Mouse (Mus musculus): ENCODE data around the gene Hps6. TPM values are rescaled to one million over a fixed set of nuclear protein-coding genes. Genes with fewer than 3 reads are reported as not detected.

Hps6 gene
- polyA plus RNA-seq, 1 experiment from 2014 or later: 5.4 TPM

DNA sequence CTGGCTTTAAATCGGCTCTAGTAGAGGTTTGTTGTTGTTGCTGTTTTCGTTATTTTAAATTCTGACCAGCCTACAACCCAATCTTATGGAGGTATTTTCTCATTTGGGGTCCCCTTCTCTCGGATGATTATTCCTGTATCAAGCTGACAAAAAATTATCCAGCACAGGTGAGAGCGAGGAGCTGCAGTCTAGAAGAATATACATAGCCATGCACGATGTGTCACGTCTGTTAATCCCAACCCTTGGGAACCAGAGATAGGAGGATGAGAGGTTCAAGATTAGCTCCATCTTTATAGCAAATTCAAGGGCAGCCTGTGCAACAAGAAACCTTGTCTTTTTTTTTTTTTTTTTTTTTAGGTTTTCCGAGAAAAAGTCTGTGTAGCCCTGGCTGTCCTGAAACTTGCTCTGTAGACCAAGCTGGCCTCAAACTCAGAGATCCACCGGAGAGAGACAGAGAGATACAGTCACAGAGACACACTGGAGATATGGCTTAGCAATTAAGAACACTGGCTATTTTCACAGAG is 4.6 kb upstream of the Hps6 start:
- 15% methylated on average over 8 of the region's 8 CpGs for WGBS
- peaks cover 4% of the 10 kb centered on the region; the same call in 1 of the 2 replicates for H3K36me3 ChIP-seq
- ATAC-seq (ENCODE audit: low FRiP score): peak; percentile 37
- H3K9ac ChIP-seq (replicated peaks): peak overlapping the region; percentile 96
- peak overlapping the region; percentile 57 for H3K4me2 ChIP-seq
- peaks cover 24% of the 10 kb centered on the region for H3K4me1 ChIP-seq
- H3K9me3 ChIP-seq (replicated peaks): no peaks in the 10 kb centered on the region
- peak overlapping the region; percentile 90 for H3K4me3 ChIP-seq (replicated peaks)
- H3K27ac ChIP-seq (replicated peaks): peak overlapping the region; percentile 99
- H3K27me3 ChIP-seq (replicated peaks): peaks cover 3% of the 10 kb centered on the region; the same call in 1 of the 2 replicates

DNA sequence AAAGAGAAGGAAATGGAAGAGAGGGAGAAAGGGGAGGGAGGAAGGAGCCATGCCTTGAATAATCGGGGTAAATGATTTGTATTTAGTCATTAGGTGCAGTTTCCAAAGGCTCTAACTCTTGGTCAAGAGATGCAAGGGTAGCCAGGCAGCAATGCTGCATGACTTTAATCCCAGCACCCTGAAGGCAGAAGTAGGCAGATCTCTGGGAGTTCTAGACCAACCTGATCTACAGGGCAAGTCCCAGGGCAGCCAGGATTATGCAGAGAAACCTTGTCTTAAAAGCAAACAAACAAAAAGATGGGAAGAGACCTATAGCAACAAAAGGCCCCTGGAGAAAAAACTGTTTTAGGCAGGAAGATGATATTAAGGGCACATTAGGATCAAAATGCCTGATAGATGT is 3.9 kb upstream of the Hps6 start:
- no peak overlapping the region for H3K27ac ChIP-seq (replicated peaks)
- H3K9ac ChIP-seq (replicated peaks): no peak overlapping the region
- no peak overlapping the region for H3K4me3 ChIP-seq (replicated peaks)
- H3K27me3 ChIP-seq (replicated peaks): peaks cover 3% of the 10 kb centered on the region; the same call in 1 of the 2 replicates
- H3K9me3 ChIP-seq (replicated peaks): no peaks in the 10 kb centered on the region
- 52% methylated on average over 1 of the region's 1 CpGs for WGBS
- peaks cover 4% of the 10 kb centered on the region; the same call in 1 of the 2 replicates for H3K36me3 ChIP-seq
- no peak for ATAC-seq (ENCODE audit: low FRiP score)
- peaks cover 30% of the 10 kb centered on the region for H3K4me1 ChIP-seq
- peak overlapping the region; percentile 57; the same call in 1 of the 2 replicates for H3K4me2 ChIP-seq

DNA sequence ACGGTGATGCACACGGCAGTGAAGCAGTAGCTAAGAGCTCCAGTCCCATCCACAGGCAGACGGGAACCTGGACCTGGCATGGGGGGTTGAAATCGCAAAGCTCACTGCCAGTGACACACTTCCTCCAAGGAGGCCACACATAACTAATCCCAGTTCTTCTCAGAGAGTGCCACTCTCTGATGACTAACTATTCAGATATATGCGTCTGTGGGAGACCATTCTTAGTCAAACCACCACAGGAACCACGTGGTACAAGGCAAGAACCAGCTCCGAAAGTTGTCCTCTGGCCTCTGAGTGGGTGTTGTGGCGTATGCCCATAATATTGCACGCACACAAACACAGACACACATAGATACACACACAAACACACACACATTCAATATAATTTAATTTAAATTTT is 1.0 kb upstream of the Hps6 start:
- Histone ChIP-seq H3K4me1 (peaks cover 24% of the 10 kb centered on the region), H3K4me3 (replicated peaks) (no peak overlapping the region), H3K27ac (replicated peaks) (no peak overlapping the region), H3K9me3 (replicated peaks) (no peaks in the 10 kb centered on the region), H3K27me3 (replicated peaks) (peaks cover 3% of the 10 kb centered on the region; the same call in 1 of the 2 replicates), H3K9ac (replicated peaks) (no peak overlapping the region), H3K36me3 (no peaks in the 10 kb centered on the region), H3K4me2 (no peak overlapping the region)
- no peak for ATAC-seq (ENCODE audit: low FRiP score)
- 83% methylated on average over 9 of the region's 9 CpGs for WGBS

- Histone ChIP-seq H3K4me3 (replicated peaks) (no peak overlapping the region), H3K9me3 (replicated peaks) (no peaks in the 10 kb centered on the region), H3K27ac (replicated peaks) (no peak overlapping the region), H3K4me2 (no peak overlapping the region), H3K4me1 (peaks cover 15% of the 10 kb centered on the region), H3K9ac (replicated peaks) (no peak overlapping the region), H3K27me3 (replicated peaks) (peaks cover 3% of the 10 kb centered on the region; the same call in 1 of the 2 replicates), H3K36me3 (no peaks in the 10 kb centered on the region)
- WGBS: 77% methylated on average over 17 of the region's 17 CpGs
- ATAC-seq (ENCODE audit: low FRiP score): no peak
These were observed 1.6 kb downstream of the Hps6 start for GRCm38 (mm10) chr19:46004814-46005466.

- Histone ChIP-seq H3K27me3 (replicated peaks) (peaks cover 3% of the 10 kb centered on the region; the same call in 1 of the 2 replicates), H3K9me3 (replicated peaks) (no peaks in the 10 kb centered on the region), H3K27ac (replicated peaks) (no peak overlapping the region), H3K9ac (replicated peaks) (no peak overlapping the region), H3K4me3 (replicated peaks) (no peak overlapping the region), H3K4me1 (peaks cover 15% of the 10 kb centered on the region), H3K36me3 (no peaks in the 10 kb centered on the region), H3K4me2 (no peak overlapping the region)
- 87% methylated on average over 7 of the region's 7 CpGs for WGBS
- ATAC-seq (ENCODE audit: low FRiP score): no peak
These were observed 2.4 kb downstream of the Hps6 start for GRCm38 (mm10) chr19:46005680-46006079.

- Histone ChIP-seq H3K9ac (replicated peaks) (no peak overlapping the region), H3K36me3 (no peaks in the 10 kb centered on the region), H3K4me2 (no peak overlapping the region), H3K27ac (replicated peaks) (no peak overlapping the region), H3K27me3 (replicated peaks) (no peaks in the 10 kb centered on the region), H3K9me3 (replicated peaks) (no peaks in the 10 kb centered on the region), H3K4me1 (no peaks in the 10 kb centered on the region), H3K4me3 (replicated peaks) (no peak overlapping the region)
- ATAC-seq (ENCODE audit: low FRiP score): no peak
- WGBS: 39% methylated on average over 12 of the region's 12 CpGs
These were observed 11.4 kb downstream of the Hps6 start for GRCm38 (mm10) chr19:46014572-46015178.

DNA sequence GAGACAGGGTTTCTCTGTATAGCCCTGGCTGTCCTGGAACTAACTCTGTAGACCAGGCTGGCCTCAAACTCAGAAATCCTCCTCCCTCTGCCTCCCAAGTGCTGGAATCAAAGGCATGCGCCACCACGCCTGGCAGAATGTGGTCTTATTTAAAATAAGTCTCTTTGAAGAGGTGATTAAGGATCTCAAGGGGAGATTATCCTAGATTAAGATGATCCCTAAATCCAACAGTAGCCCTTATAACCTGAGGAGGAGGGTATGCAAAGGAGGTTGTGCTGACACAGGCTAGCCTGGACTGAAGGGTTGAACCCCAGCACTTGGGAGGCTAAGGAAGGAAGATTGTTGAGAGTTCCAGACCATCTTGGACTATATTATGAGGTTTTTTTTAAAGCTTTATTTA is 12.7 kb downstream of the Hps6 start:
- no peak overlapping the region for H3K4me2 ChIP-seq
- H3K36me3 ChIP-seq: no peaks in the 10 kb centered on the region
- no peak for ATAC-seq (ENCODE audit: low FRiP score)
- no peak overlapping the region for H3K9ac ChIP-seq (replicated peaks)
- 96% methylated on average over 2 of the region's 2 CpGs for WGBS
- H3K4me1 ChIP-seq: no peaks in the 10 kb centered on the region
- H3K27ac ChIP-seq (replicated peaks): no peak overlapping the region
- H3K4me3 ChIP-seq (replicated peaks): no peak overlapping the region
- no peaks in the 10 kb centered on the region for H3K27me3 ChIP-seq (replicated peaks)
- no peaks in the 10 kb centered on the region for H3K9me3 ChIP-seq (replicated peaks)

- H3K9me3 ChIP-seq (replicated peaks): no peaks in the 10 kb centered on the region
- ATAC-seq (ENCODE audit: low FRiP score): no peak
- 82% methylated on average over 6 of the region's 6 CpGs for WGBS
These were observed 21.7 kb downstream of the Hps6 start for GRCm38 (mm10) chr19:46024959-46025358.

DNA sequence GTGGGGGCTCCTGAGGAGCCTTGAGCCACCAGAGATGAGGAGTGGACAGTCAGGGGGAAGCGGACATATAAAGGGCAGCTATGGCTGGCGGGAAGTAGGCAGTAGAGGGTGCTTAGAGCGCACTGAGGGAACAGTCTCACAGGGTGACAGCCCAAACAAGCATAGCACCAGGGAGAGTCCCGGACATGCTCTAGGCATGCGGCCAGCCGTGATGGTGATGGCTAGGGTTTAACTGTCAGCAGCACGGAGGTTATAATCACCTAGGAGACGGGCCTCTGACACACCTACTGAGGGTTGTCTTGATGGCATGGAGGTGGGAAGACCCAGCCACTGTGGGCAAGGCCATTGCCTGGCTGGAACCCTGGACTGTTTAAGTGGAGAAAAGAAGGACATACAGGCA is 23.3 kb downstream of the Hps6 start:
- Histone ChIP-seq H3K9ac (replicated peaks) (no peak overlapping the region), H3K4me3 (replicated peaks) (no peak overlapping the region), H3K27ac (replicated peaks) (no peak overlapping the region), H3K9me3 (replicated peaks) (no peaks in the 10 kb centered on the region), H3K4me1 (no peaks in the 10 kb centered on the region), H3K36me3 (peaks cover 4% of the 10 kb centered on the region; the same call in 1 of the 2 replicates), H3K4me2 (no peak overlapping the region), H3K27me3 (replicated peaks) (no peaks in the 10 kb centered on the region)
- no peak for ATAC-seq (ENCODE audit: low FRiP score)
- 63% methylated on average over 8 of the region's 8 CpGs for WGBS

More at GRCm38 (mm10) chr19:46024959-46025358, 21.7 kb downstream of the Hps6 start:
- no peak overlapping the region for H3K4me3 ChIP-seq (replicated peaks)
- no peaks in the 10 kb centered on the region for H3K4me1 ChIP-seq
- no peak overlapping the region for H3K9ac ChIP-seq (replicated peaks)
- H3K27ac ChIP-seq (replicated peaks): no peak overlapping the region
- H3K36me3 ChIP-seq: no peaks in the 10 kb centered on the region
- no peak overlapping the region for H3K4me2 ChIP-seq
- H3K27me3 ChIP-seq (replicated peaks): no peaks in the 10 kb centered on the region

DNA sequence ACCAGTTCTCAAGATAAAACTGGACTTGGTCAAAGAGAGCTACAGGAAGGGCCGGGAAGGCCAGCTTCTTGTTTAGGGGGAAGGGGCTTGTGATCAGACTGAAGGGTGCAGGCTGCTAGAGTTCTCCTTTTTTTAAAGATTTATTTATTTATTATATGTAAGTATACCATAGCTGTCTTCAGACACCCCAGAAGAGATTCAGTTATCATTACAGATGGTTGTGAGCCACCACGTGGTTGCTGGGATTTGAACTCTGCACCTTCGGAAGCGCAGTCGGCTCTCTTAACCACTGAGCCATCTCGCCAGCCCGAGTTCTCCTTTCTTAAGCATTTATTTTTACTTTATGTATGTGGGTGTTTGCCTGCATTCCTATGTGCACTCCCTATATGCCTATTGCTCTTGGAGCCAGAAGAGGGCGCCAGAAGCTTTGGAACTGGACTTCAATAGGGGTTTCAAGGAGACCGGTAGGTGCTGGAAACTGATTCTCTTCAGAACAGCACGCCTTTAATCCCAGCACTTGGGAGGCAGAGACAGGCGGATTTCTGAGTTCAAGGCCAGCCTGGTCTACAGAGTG is 25.5 kb downstream of the Hps6 start:
- no peak overlapping the region for H3K4me3 ChIP-seq (replicated peaks)
- no peak overlapping the region for H3K9ac ChIP-seq (replicated peaks)
- no peaks in the 10 kb centered on the region for H3K4me1 ChIP-seq
- H3K27me3 ChIP-seq (replicated peaks): no peaks in the 10 kb centered on the region
- H3K9me3 ChIP-seq (replicated peaks): no peaks in the 10 kb centered on the region
- ATAC-seq (ENCODE audit: low FRiP score): no peak
- H3K36me3 ChIP-seq: peaks cover 25% of the 10 kb centered on the region
- 77% methylated on average over 11 of the region's 11 CpGs for WGBS
- H3K27ac ChIP-seq (replicated peaks): no peak overlapping the region
- H3K4me2 ChIP-seq: no peak overlapping the region

GRCm38 (mm10) chr19:46029652-46030051 is 26.3 kb downstream of the Hps6 start:
- WGBS: 90% methylated on average over 1 of the region's 1 CpGs
- no peaks in the 10 kb centered on the region for H3K27me3 ChIP-seq (replicated peaks)
- no peaks in the 10 kb centered on the region for H3K9me3 ChIP-seq (replicated peaks)
- H3K4me3 ChIP-seq (replicated peaks): no peak overlapping the region
- H3K36me3 ChIP-seq: peaks cover 34% of the 10 kb centered on the region
- no peak overlapping the region for H3K27ac ChIP-seq (replicated peaks)
- H3K4me2 ChIP-seq: no peak overlapping the region
- no peaks in the 10 kb centered on the region for H3K4me1 ChIP-seq
- no peak overlapping the region for H3K9ac ChIP-seq (replicated peaks)
- no peak for ATAC-seq (ENCODE audit: low FRiP score)

Measured in neural tube, embryonic 15.5 days (tissue).